Mouse (Mus musculus): ENCODE measurements around the gene Ier5. TPM values are rescaled to one million over a fixed set of nuclear protein-coding genes. Genes with fewer than 3 reads are reported as not detected.

The Ier5 gene
- polyA plus RNA-seq, 1 experiment = 18.8 TPM

DNA sequence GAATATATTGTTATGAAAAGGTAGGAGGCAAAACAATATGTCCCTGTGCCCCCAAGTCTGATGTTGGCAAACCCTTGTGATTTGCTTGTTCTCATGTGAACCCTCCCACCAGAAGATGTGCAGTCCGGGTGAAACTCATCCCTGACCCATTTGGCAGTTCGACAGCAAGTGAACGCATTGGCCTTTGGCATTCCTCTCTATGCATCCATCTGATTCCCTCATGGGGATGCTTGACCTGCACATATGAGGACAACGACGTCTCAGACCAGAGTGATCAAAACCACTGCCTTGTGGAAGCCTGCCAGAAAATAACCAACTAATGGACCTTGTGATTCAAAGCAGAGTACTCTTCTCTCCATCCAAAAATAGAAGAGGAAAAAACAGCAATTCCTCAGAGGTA, 27.3 kb upstream of the Ier5 start:
- no peaks in the 10 kb centered on the region for H3K4me1 ChIP-seq (ENCODE audit: control insufficient read depth, insufficient read depth, low read length)
- no peak for TF ChIP-seq CTCF (IDR thresholded peaks at IDR 0.05; ENCODE audit: control insufficient read depth, insufficient read depth, low read length)
- no peak for TF ChIP-seq POLR2A (IDR thresholded peaks at IDR 0.05; ENCODE audit: borderline replicate concordance, control insufficient read depth, low read depth, low read length)
- H3K27ac ChIP-seq (ENCODE audit: control insufficient read depth, insufficient read depth, low read depth, low read length, poor library complexity) = no peak overlapping the region
- 67% methylated on average over 5 of the region's 5 CpGs for WGBS
- no peak overlapping the region for H3K4me3 ChIP-seq (replicated peaks; ENCODE audit: control insufficient read depth, low read depth, low read length)

GRCm38 (mm10) chr1:155124397-155124796, 25.0 kb upstream of the Ier5 start:
- Histone ChIP-seq H3K27ac (ENCODE audit: control insufficient read depth, insufficient read depth, low read depth, low read length, poor library complexity) (no peak overlapping the region), H3K4me1 (ENCODE audit: control insufficient read depth, insufficient read depth, low read length) (no peaks in the 10 kb centered on the region)
- 88% methylated on average over 5 of the region's 5 CpGs for WGBS

GRCm38 (mm10) chr1:155121977-155122939, 22.8 kb upstream of the Ier5 start:
- Histone ChIP-seq H3K27ac (ENCODE audit: control insufficient read depth, insufficient read depth, low read depth, low read length, poor library complexity) (no peak overlapping the region), H3K4me1 (ENCODE audit: control insufficient read depth, insufficient read depth, low read length) (no peaks in the 10 kb centered on the region), H3K4me3 (replicated peaks; ENCODE audit: control insufficient read depth, low read depth, low read length) (no peak overlapping the region)
- TF ChIP-seq POLR2A (IDR thresholded peaks at IDR 0.05; ENCODE audit: borderline replicate concordance, control insufficient read depth, low read depth, low read length) (no peak), CTCF (IDR thresholded peaks at IDR 0.05; ENCODE audit: control insufficient read depth, insufficient read depth, low read length) (no peak)
- WGBS = 79% methylated on average over 21 of the region's 21 CpGs

More at GRCm38 (mm10) chr1:155124397-155124796, 25.0 kb upstream of the Ier5 start:
- TF ChIP-seq CTCF (IDR thresholded peaks at IDR 0.05; ENCODE audit: control insufficient read depth, insufficient read depth, low read length) (no peak), POLR2A (IDR thresholded peaks at IDR 0.05; ENCODE audit: borderline replicate concordance, control insufficient read depth, low read depth, low read length) (no peak)
- H3K4me3 ChIP-seq (replicated peaks; ENCODE audit: control insufficient read depth, low read depth, low read length) = no peak overlapping the region

DNA sequence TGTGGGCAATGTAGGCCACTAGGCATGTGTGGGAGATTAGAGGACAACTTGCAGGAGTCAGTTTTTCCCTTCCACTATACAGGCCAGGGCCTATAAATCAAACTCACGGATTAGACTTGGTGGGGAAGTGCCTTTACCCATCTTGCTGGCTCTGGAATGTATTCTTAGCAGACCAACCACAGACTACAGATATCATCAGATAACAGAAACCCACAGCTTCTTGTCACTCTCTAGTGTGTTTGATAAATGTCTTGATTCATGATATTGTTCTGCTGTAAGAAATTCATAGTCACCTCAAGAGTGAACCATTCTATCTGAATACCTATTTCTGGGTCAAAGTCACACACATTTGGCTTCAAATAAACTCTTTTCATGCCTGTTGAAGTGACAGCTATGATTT, 20.3 kb upstream of the Ier5 start:
- no peaks in the 10 kb centered on the region for H3K4me1 ChIP-seq (ENCODE audit: control insufficient read depth, insufficient read depth, low read length)
- TF ChIP-seq POLR2A (IDR thresholded peaks at IDR 0.05; ENCODE audit: borderline replicate concordance, control insufficient read depth, low read depth, low read length) (no peak), CTCF (IDR thresholded peaks at IDR 0.05; ENCODE audit: control insufficient read depth, insufficient read depth, low read length) (no peak)
- no peak overlapping the region for H3K4me3 ChIP-seq (replicated peaks; ENCODE audit: control insufficient read depth, low read depth, low read length)
- WGBS = 38% methylated on average over 1 of the region's 1 CpGs
- no peak overlapping the region for H3K27ac ChIP-seq (ENCODE audit: control insufficient read depth, insufficient read depth, low read depth, low read length, poor library complexity)

GRCm38 (mm10) chr1:155113946-155114345, 14.5 kb upstream of the Ier5 start:
- Histone ChIP-seq H3K4me3 (replicated peaks; ENCODE audit: control insufficient read depth, low read depth, low read length) (no peak overlapping the region), H3K27ac (ENCODE audit: control insufficient read depth, insufficient read depth, low read depth, low read length, poor library complexity) (no peak overlapping the region), H3K4me1 (ENCODE audit: control insufficient read depth, insufficient read depth, low read length) (no peaks in the 10 kb centered on the region; the same call in 1 of the 2 replicates)
- WGBS = 51% methylated on average over 3 of the region's 3 CpGs
- TF ChIP-seq POLR2A (IDR thresholded peaks at IDR 0.05; ENCODE audit: borderline replicate concordance, control insufficient read depth, low read depth, low read length) (no peak), CTCF (IDR thresholded peaks at IDR 0.05; ENCODE audit: control insufficient read depth, insufficient read depth, low read length) (no peak)

- WGBS = 70% methylated on average over 1 of the region's 1 CpGs
- Histone ChIP-seq H3K27ac (ENCODE audit: control insufficient read depth, insufficient read depth, low read depth, low read length, poor library complexity) (no peak overlapping the region), H3K4me3 (replicated peaks; ENCODE audit: control insufficient read depth, low read depth, low read length) (no peak overlapping the region), H3K4me1 (ENCODE audit: control insufficient read depth, insufficient read depth, low read length) (no peaks in the 10 kb centered on the region; the same call in 1 of the 2 replicates)
- no peak for TF ChIP-seq POLR2A (IDR thresholded peaks at IDR 0.05; ENCODE audit: borderline replicate concordance, control insufficient read depth, low read depth, low read length)
Measured at GRCm38 (mm10) chr1:155112875-155113274, 13.4 kb upstream of the Ier5 start.

DNA sequence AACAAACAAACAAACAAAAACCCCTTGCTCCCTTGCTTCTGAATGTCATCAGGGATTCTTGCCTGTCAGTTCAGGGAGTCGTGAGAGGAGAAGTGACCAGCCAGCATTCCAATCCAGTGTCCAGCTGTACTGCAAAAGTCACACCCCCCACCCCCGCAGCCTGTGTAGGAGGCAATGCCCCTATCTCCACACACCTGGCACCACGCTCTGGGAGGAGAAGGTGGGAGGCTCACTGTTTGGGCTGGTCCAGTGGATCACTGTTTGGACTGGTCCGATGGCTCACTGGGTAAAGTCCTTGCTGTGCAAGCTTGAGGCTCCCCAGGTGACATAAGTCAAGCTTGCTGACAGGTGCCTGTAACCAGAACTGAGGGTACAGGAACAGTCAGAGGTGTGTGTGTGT, 12.7 kb upstream of the Ier5 start:
- 76% methylated on average over 4 of the region's 4 CpGs for WGBS
- Histone ChIP-seq H3K4me1 (ENCODE audit: control insufficient read depth, insufficient read depth, low read length) (no peaks in the 10 kb centered on the region; the same call in 1 of the 2 replicates), H3K27ac (ENCODE audit: control insufficient read depth, insufficient read depth, low read depth, low read length, poor library complexity) (no peak overlapping the region), H3K4me3 (replicated peaks; ENCODE audit: control insufficient read depth, low read depth, low read length) (no peak overlapping the region)
- no peak for TF ChIP-seq CTCF (IDR thresholded peaks at IDR 0.05; ENCODE audit: control insufficient read depth, insufficient read depth, low read length)
- no peak for TF ChIP-seq POLR2A (IDR thresholded peaks at IDR 0.05; ENCODE audit: borderline replicate concordance, control insufficient read depth, low read depth, low read length)

DNA sequence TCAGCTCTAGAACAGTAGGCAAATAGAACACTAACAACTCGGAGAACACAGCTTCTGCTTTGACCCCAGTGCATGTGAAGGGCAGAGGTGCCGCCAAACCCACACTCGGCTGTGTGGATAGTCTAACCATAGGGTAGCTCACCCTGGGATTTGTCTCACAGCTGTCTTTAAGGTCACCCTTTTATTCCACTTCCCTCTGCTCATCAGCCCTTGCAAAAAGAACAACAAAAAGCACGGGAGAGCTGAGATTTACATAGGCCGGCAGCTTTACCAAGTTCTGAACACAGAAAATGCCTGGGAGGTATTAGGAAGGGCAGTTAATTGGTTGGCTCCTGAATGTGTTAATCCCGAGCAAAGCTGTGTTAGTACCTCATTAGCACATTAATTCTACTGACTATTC, 12.1 kb upstream of the Ier5 start:
- Histone ChIP-seq H3K4me3 (replicated peaks; ENCODE audit: control insufficient read depth, low read depth, low read length) (no peak overlapping the region), H3K4me1 (ENCODE audit: control insufficient read depth, insufficient read depth, low read length) (no peaks in the 10 kb centered on the region; the same call in 1 of the 2 replicates), H3K27ac (ENCODE audit: control insufficient read depth, insufficient read depth, low read depth, low read length, poor library complexity) (no peak overlapping the region)
- TF ChIP-seq CTCF (IDR thresholded peaks at IDR 0.05; ENCODE audit: control insufficient read depth, insufficient read depth, low read length) (no peak), POLR2A (IDR thresholded peaks at IDR 0.05; ENCODE audit: borderline replicate concordance, control insufficient read depth, low read depth, low read length) (no peak)
- WGBS = 78% methylated on average over 6 of the region's 6 CpGs

Data from bone marrow, adult 2 months (tissue).